ENCODE assay signal across 22 mouse cellular contexts in genomic region chr13:98715443-98715990, GRCm38 (mm10). TPM values are rescaled to one million over a fixed set of nuclear protein-coding genes. Genes with fewer than 3 reads are reported as not detected.
DNase-seq lines count a peak whose midpoint lies in the region; ATAC-seq and TF ChIP-seq lines count a peak whose summit lies in the region.
"Had no signal": no experiment of that assay in that cellular context is flagged by ENCODE, and none has a peak within 500 bp of the region (broad histone marks: within the 10 kb centered on the region; RNA-seq: fewer than 3 reads in every experiment).

No protein-coding gene starts in this region.

- no peaks in the 10 kb centered on the region for H3K27me3 ChIP-seq in kidney, adult 2 months (replicated peaks; ENCODE audit: control insufficient read depth, insufficient read depth, low read length)
- no peaks in the 10 kb centered on the region for H3K27me3 ChIP-seq in lung, embryonic 15.5 days
- no peaks in the 10 kb centered on the region for H3K27me3 ChIP-seq in intestine, embryonic 15.5 days (replicated peaks)
- no peaks in the 10 kb centered on the region for H3K27me3 ChIP-seq in liver, postnatal 0 days (ENCODE audit: insufficient read depth, low read length)
- H3K27me3 ChIP-seq: limb, embryonic 13.5 days; megakaryocyte, embryonic 14.5 days; neural tube, embryonic 12.5 days had no signal

- WGBS in kidney, adult 2 months: 43% methylated on average over 6 of the region's 6 CpGs
- WGBS in lung, embryonic 15.5 days: 49% methylated on average over 6 of the region's 6 CpGs
- 51% methylated on average over 6 of the region's 6 CpGs for WGBS in intestine, embryonic 15.5 days
- 61% methylated on average over 6 of the region's 6 CpGs for WGBS in liver, postnatal 0 days (ENCODE audit: insufficient replicate concordance)

- peaks cover 6% of the 10 kb centered on the region for H3K4me1 ChIP-seq in kidney, adult 2 months (ENCODE audit: control insufficient read depth, insufficient read depth, low read length)
- 0 out of 2 replicates have a peak, but pooled peaks cover 4% of the 10 kb centered on the region for H3K4me1 ChIP-seq in lung, embryonic 15.5 days
- no peaks in the 10 kb centered on the region for H3K4me1 ChIP-seq in intestine, embryonic 15.5 days (replicated peaks)
- H3K4me1 ChIP-seq in liver, postnatal 0 days (ENCODE audit: insufficient read depth): no peaks in the 10 kb centered on the region; the same call in 1 of the 2 replicates
- H3K4me1 ChIP-seq: limb, embryonic 13.5 days; megakaryocyte, embryonic 14.5 days; neural tube, embryonic 12.5 days had no signal

- no peak for TF ChIP-seq CTCF in kidney, adult 2 months (conservative IDR thresholded peaks at IDR 0.05; ENCODE audit: insufficient read depth, insufficient read length, low read depth, low read length)
- TF ChIP-seq CTCF in liver, postnatal 0 days (IDR thresholded peaks at IDR 0.05; ENCODE audit: low read depth): no peak

- no peaks in the 10 kb centered on the region for H3K9me3 ChIP-seq in lung, embryonic 15.5 days
- no peaks in the 10 kb centered on the region for H3K9me3 ChIP-seq in intestine, embryonic 15.5 days
- H3K9me3 ChIP-seq in liver, postnatal 0 days (ENCODE audit: low read length): no peaks in the 10 kb centered on the region
- H3K9me3 ChIP-seq: limb, embryonic 13.5 days; megakaryocyte, embryonic 14.5 days; neural tube, embryonic 12.5 days had no signal

- TF ChIP-seq POLR2A in kidney, adult 2 months (IDR thresholded peaks at IDR 0.05; ENCODE audit: low read depth, low read length): no peak

- no peak overlapping the region for H3K27ac ChIP-seq in kidney, adult 2 months (ENCODE audit: insufficient read depth, low read depth, low read length)
- H3K27ac ChIP-seq in lung, embryonic 15.5 days: peak overlapping the region; percentile 64
- H3K27ac ChIP-seq in intestine, embryonic 15.5 days: no peak overlapping the region
- H3K27ac ChIP-seq in liver, postnatal 0 days (ENCODE audit: low read depth): no peak overlapping the region
- H3K27ac ChIP-seq: hindbrain, embryonic 14.5 days; kidney, postnatal 0 days; limb, embryonic 13.5 days; neural tube, embryonic 12.5 days had no signal

- no peak overlapping the region for H3K4me2 ChIP-seq in lung, embryonic 15.5 days
- H3K4me2 ChIP-seq in intestine, embryonic 15.5 days (replicated peaks): no peak overlapping the region
- no peak overlapping the region for H3K4me2 ChIP-seq in liver, postnatal 0 days (ENCODE audit: low read depth, low read length)
- H3K4me2 ChIP-seq: hindbrain, embryonic 14.5 days; limb, embryonic 13.5 days; neural tube, embryonic 12.5 days had no signal

- H3K4me3 ChIP-seq in kidney, adult 2 months (ENCODE audit: insufficient read depth, low read depth, low read length): no peak overlapping the region
- no peak overlapping the region for H3K4me3 ChIP-seq in lung, embryonic 15.5 days
- no peak overlapping the region for H3K4me3 ChIP-seq in intestine, embryonic 15.5 days (replicated peaks)
- H3K4me3 ChIP-seq in liver, postnatal 0 days (ENCODE audit: low read depth, low read length): no peak overlapping the region
- H3K4me3 ChIP-seq: limb, embryonic 13.5 days; megakaryocyte, embryonic 14.5 days; neural tube, embryonic 12.5 days had no signal

- intact Hi-C loops in gastrocnemius, postnatal 14 days (cut with DNase I; ENCODE audit: low total_unique reads): no loop called here

- H3K36me3 ChIP-seq in kidney, adult 2 months (ENCODE audit: control insufficient read depth, insufficient read depth, low read length): no peaks in the 10 kb centered on the region
- no peaks in the 10 kb centered on the region for H3K36me3 ChIP-seq in lung, embryonic 15.5 days
- H3K36me3 ChIP-seq in intestine, embryonic 15.5 days: no peaks in the 10 kb centered on the region
- H3K36me3 ChIP-seq in liver, postnatal 0 days (replicated peaks; ENCODE audit: insufficient read depth, low read length): no peaks in the 10 kb centered on the region
- H3K36me3 ChIP-seq: limb, embryonic 13.5 days had no signal

- no peak overlapping the region for H3K9ac ChIP-seq in lung, embryonic 15.5 days
- no peak overlapping the region for H3K9ac ChIP-seq in intestine, embryonic 15.5 days
- no peak overlapping the region for H3K9ac ChIP-seq in liver, postnatal 0 days (replicated peaks)
- H3K9ac ChIP-seq: hindbrain, embryonic 14.5 days; limb, embryonic 13.5 days; neural tube, embryonic 12.5 days had no signal

- ATAC-seq in lung, embryonic 15.5 days (ENCODE audit: borderline replicate concordance, extremely low read depth, low FRiP score, low TSS enrichment): peak; percentile 32; the same call in 1 of the 2 replicates
- peak; percentile 66 for ATAC-seq in intestine, embryonic 15.5 days
- ATAC-seq in liver, postnatal 0 days: peak; percentile 79

- TF ChIP-seq EP300 in liver, postnatal 0 days (IDR thresholded peaks at IDR 0.05; ENCODE audit: low read depth): no peak

- DNase-seq in kidney, adult 2 months: peak; percentile 68
- no peak for DNase-seq in kidney, postnatal 10 days
- DNase-seq in lung, postnatal 10 days: no peak
- no peak for DNase-seq in liver, postnatal 0 days
- no peak for DNase-seq in gastrocnemius, postnatal 14 days
- DNase-seq in MN1 (ENCODE audit: low spot score): no peak
- DNase-seq: adrenal gland, postnatal 10 days; cerebellum, adult 11 months; cerebellum, postnatal 14 days; embryo, embryonic 11 days; gastrocnemius, postnatal 10 days; heart, postnatal 14 days; spleen, adult 18-20 months had no signal

RNA-seq across cellular contexts. Expression of gene Tmem171, which starts 20.9 kb away (rescaled TPM):
- 25.5 TPM in 2 replicates for polyA plus RNA-seq in kidney, adult 2 months (2012; rRNA removed)
- 18.8 and 19.5 TPM in 2 replicates for polyA plus RNA-seq in lung, embryonic 15.5 days (2015; fragmentation: Nextera tagmentation; extraction: Ambion mirVana)
- polyA plus RNA-seq in intestine, embryonic 15.5 days (2015; fragmentation: Nextera tagmentation; extraction: Ambion mirVana): 28.9 and 31.8 TPM in 2 replicates
- polyA plus RNA-seq in liver, postnatal 0 days (2015; fragmentation: Nextera tagmentation; extraction: Ambion mirVana): 0.33 and 0.35 TPM in 2 replicates
- under 1 TPM; 0.41 to 0.58 TPM for total RNA-seq in gastrocnemius, postnatal 14 days (2021)
- polyA plus RNA-seq: brain, embryonic 14.5 days; forebrain, embryonic 11.5 days; hindbrain, embryonic 14.5 days; neural tube, embryonic 12.5 days had no signal

Comparison
In these comparisons a context has a peak if more than half of its experiments do, and no peak if none do; other contexts are left out.
1. RNA of gene Tmem171, which starts 20.9 kb away (polyA plus RNA-seq): 28.9 to 31.8 TPM in intestine, embryonic 15.5 days, 25.5 TPM in kidney, adult 2 months and 18.8 to 19.5 TPM in lung, embryonic 15.5 days; 0.33 to 0.35 TPM in liver, postnatal 0 days; every median in the first group is over 10 times any median in the second.
2. Peak in every context shown above with its lines, with median percentiles within 50 percentile points of each other: ATAC-seq.